Mouse (Mus musculus) testis, adult 2 months (tissue): ENCODE data around the gene Heca. TPM values are rescaled to one million over a fixed set of nuclear protein-coding genes. Genes with fewer than 3 reads are reported as not detected.

Experiments
- H3K27ac ChIP-seq: fragments of 200-500 bp; 2 replicates; pipeline ENCODE4 v1.5.1; 2012; ENCODE audit warnings: low read depth, low read length; ENCODE audit not compliant: control insufficient read depth, insufficient read depth
- H3K27me3 ChIP-seq: fragments of 200-500 bp; 2 replicates; pipeline ENCODE4 v1.6.1; 2012; ENCODE audit warnings: mild to moderate bottlenecking, low read length, moderate library complexity; ENCODE audit not compliant: control insufficient read depth, insufficient read depth
- H3K36me3 ChIP-seq: fragments of 200-500 bp; 2 replicates; pipeline ENCODE4 v1.6.1; 2012; ENCODE audit warnings: mild to moderate bottlenecking, low read length; ENCODE audit not compliant: control insufficient read depth, insufficient read depth
- H3K4me1 ChIP-seq: fragments of 200-500 bp; 2 replicates; pipeline ENCODE4 v1.6.1; 2012; ENCODE audit warnings: low read length; ENCODE audit not compliant: control insufficient read depth, insufficient read depth
- H3K4me3 ChIP-seq: fragments of 200-500 bp; 2 replicates; pipeline ENCODE4 v1.5.1; 2012; ENCODE audit warnings: low read depth, mild to moderate bottlenecking, low read length, moderate library complexity, mixed read lengths; ENCODE audit not compliant: control insufficient read depth
- CTCF ChIP-seq: fragments of 200-500 bp; IDR thresholded peaks from 2 replicates; pipeline ENCODE4 v1.5.1; 2012; ENCODE audit warnings: low read depth, mild to moderate bottlenecking, inconsistent platforms, low read length, moderate library complexity; ENCODE audit not compliant: control insufficient read depth, insufficient read depth, insufficient replicate concordance
- POLR2A ChIP-seq: fragments of 200-500 bp; IDR thresholded peaks from 2 replicates; pipeline ENCODE4 v1.6.1; 2012; ENCODE audit warnings: low read depth, mild to moderate bottlenecking, inconsistent platforms, low read length, moderate library complexity; ENCODE audit not compliant: control insufficient read depth
- polyA plus RNA-seq: library from polyadenylated mRNA; depleted of rRNA; stranded (reverse); fragments of >200 nt; gene quantifications from 2 replicates; pipeline ENCODE4 v1.2.3, GENCODE M21; 2012

Heca gene
- polyA plus RNA-seq, 1 experiment, result 9.7 TPM

DNA sequence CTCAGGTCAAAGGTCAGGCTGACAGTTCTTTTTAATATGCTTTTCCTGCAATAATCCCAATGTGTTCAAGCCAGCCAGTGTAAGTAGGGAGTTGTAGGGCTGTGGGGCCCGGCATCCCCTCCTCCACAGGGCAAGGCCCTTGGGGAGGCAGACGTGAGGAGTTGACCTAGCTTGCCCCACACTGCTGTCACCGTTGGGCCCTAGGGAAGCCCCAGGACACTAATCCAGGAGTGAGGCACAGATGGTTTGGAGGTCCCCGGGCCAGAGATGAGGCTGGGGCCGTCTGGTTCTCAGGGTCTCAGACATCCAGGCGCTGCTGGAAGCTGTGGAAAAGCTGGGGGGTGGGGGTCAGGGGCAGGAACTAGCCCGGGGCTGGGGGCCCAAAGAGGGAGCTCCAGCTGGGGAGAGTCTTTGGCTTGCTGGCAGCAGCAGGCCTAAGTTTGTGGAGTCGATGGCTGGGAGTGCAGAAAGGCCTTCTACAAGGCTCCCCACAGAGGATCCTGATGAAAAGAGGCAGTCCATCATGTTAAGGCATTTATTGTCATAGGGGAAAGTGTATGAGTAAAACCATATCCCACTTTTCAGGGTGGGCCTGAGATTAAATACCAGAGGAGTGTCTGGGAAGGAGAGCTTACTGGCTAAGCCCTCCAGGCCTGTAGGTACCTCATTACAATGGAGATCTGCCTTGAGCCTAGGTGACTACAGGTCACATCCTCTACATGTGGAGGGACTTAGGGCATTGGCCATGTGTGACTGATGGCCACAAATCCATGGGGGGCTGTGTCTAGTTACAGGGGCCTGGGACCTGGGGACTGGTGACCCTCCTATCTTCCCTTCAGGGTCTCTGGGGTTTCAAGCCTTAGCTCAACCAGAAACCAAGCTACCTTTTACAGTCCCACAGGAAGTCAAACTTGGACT lies 69.6 kb downstream of the Heca start:
- no peak overlapping the region for H3K4me3 ChIP-seq
- no peak overlapping the region for H3K27ac ChIP-seq
- TF ChIP-seq POLR2A (no peak), CTCF (no peak)
- no peaks in the 10 kb centered on the region; the same call in 1 of the 2 replicates for H3K4me1 ChIP-seq
- no peaks in the 10 kb centered on the region for H3K27me3 ChIP-seq
- H3K36me3 ChIP-seq, result no peaks in the 10 kb centered on the region

DNA sequence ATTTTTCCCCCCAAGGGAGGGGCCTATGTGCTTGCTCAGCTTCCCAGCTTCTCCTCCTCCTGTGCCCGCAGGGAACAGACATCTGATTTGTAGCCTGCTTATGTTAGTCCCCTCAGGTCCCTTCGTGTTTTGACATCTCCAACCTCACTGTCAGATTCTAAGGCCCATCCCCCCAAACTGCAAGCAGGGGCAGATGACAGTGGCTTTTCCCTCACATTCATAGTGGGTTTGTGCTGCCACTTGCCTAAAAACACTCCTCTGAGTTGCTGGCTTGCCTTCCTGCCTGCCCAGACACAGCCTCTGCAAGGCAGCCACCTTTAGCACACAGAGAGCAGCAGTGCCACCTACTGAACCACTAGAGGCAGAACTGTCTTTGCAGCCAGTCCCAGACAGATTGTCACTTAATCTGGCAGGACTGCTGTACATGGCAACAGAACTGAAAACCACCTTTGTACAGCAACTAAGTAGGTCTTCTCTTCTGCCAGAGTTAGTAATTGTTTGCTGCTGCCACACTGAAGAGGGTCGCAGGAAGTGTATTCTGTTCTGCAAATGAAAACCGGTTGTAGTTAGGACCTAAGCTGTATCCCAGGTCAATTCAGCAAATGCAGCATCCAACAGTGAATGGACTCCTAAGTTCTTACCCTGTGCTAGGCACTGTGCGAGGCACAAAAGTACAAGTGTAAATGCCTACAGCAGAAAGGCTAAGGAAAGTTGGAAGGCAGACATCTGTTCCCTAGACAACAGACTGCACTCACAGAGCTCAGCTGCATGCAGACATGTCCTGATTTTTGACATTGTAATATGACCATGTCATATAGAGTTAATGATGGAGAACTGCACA lies 77.8 kb downstream of the Heca start:
- H3K4me1 ChIP-seq, result no peaks in the 10 kb centered on the region
- no peaks in the 10 kb centered on the region for H3K36me3 ChIP-seq
- H3K27ac ChIP-seq, result no peak overlapping the region
- H3K27me3 ChIP-seq, result no peaks in the 10 kb centered on the region
- no peak overlapping the region for H3K4me3 ChIP-seq
- TF ChIP-seq POLR2A (no peak), CTCF (peak; percentile 77; the same call in 1 of the 2 replicates)

DNA sequence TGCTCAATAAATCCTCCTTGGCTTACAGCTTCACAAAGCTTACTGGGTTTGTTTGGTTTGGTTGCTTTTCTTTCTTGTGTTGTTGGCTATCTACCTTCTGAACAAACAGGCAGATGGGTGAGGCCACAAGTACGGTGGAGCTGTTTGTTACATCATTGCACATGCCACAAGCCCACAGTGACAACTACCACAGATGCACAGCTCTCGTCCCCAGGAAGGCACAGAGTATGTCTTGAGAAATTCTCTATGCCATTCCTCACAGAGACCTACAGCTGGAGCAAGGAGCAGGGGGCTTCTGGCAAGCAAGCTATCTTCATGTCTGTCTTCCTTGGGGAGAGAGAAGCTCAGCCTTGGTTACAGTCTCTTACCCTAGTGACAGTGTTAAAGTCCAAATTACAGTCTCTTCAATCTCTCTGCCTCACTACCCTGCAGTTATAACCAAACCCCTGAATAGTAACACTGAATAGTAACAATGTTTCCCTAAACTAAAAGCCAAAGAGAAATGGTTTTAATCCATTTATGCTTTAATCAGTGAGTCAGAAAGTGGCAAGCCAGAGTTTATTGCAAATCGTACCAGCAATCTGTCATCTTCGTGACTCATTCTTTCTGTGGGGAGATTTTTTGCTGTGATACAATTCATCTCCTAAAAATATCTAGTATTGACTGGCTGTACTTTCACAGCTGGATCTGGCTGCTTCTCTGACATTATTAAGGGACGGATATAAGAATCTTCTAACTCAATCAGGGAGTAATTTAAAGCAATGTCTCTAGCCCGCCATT lies 87.0 kb downstream of the Heca start:
- H3K27me3 ChIP-seq, result no peaks in the 10 kb centered on the region
- TF ChIP-seq CTCF (no peak), POLR2A (no peak)
- no peaks in the 10 kb centered on the region for H3K36me3 ChIP-seq

DNA sequence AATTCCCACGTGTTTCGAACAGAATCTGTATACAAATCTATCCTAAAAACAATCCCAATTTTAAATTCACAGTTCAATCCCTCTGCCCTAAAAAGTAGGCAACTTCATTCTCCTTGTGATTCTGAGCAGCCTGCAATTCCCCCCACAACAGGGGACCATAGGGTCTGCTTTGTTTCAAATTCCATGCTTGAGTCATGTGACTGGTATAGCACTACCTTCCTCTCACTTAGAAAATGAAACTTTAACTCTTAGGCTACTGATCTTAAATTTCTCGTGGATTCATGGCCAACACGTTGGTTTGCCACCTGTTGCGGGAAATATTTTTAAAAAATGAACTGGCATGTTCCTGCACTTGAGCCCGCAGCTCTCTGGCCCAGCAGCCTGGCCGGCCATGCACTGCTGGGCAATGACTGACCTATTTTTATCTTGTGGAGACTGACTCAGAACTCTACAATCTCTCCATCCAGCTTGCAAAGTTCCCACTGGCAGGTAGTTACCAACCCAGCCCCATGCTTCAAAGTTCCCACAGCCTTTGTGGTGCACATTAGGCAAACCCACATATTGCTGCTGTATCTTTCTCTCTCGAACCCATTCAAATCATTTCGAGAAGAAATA lies 90.1 kb downstream of the Heca start:
- Histone ChIP-seq H3K27ac (no peak overlapping the region), H3K27me3 (no peaks in the 10 kb centered on the region), H3K36me3 (no peaks in the 10 kb centered on the region), H3K4me1 (no peaks in the 10 kb centered on the region), H3K4me3 (no peak overlapping the region)
- TF ChIP-seq CTCF, result no peak
- no peak for TF ChIP-seq POLR2A

More for the DNA sequence above, 87.0 kb downstream of the Heca start:
- no peak overlapping the region for H3K4me3 ChIP-seq
- no peaks in the 10 kb centered on the region for H3K4me1 ChIP-seq
- H3K27ac ChIP-seq, result no peak overlapping the region

DNA sequence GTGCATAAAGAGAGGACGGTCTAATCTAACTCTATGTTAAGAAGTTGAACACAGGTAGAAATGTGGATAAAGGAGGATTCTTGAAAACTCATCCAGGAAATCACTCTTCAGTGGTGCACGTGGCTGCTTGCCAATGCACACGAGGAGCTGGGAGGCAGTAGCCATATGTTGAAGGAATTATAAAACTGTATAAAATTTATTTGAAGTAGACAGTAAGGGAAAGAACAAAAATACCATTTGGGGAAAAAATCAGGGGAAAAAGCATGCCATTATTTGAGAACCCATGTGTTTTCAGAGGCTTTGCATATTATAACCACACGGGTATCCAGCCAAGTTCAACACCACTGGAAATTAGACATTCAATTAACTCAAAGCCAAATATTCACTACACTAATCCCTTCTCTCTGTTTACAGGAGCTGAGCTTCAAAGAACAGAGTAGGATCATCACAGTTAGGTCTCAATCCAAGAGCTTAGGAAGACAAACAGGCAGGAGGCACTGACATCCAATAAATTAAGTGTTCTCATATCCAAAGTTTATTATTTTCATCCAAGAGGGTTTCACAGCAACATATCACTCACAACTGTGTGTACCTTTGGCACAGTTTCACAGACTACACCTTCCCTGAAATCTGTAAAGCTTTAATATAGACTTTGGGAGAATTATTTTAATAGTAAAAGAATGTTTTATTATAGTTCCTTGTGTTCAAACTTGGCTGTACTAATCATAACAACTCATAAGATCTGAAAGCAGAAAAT lies 102.9 kb downstream of the Heca start:
- H3K36me3 ChIP-seq, result no peaks in the 10 kb centered on the region
- H3K4me1 ChIP-seq, result no peaks in the 10 kb centered on the region
- H3K27me3 ChIP-seq, result no peaks in the 10 kb centered on the region
- no peak overlapping the region for H3K4me3 ChIP-seq
- no peak for TF ChIP-seq CTCF
- no peak for TF ChIP-seq POLR2A
- no peak overlapping the region for H3K27ac ChIP-seq

DNA sequence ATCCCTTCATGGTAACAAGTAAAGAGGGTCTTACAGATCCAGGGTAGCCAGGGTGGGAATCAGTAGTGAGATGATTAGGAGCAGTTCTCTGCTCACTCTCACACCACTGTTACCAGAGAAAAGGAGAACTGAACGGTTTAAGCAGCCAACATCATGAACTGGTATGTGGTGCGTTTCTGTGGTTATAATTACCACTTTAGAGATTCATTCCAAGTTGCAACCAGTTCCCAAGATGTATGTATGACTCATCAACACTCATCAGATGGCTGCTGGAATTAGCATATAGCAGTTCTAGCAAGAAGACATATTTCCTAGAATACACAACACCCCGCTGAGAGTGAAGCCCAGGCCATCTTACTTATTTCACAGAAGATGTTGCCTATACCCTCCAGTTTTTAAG lies 105.8 kb downstream of the Heca start:
- Histone ChIP-seq H3K4me3 (no peak overlapping the region), H3K36me3 (no peaks in the 10 kb centered on the region), H3K4me1 (no peaks in the 10 kb centered on the region), H3K27ac (no peak overlapping the region), H3K27me3 (no peaks in the 10 kb centered on the region)
- TF ChIP-seq CTCF, result no peak
- no peak for TF ChIP-seq POLR2A
